Mouse (Mus musculus) liver, postnatal 0 days (tissue): ENCODE results near the gene Nmt1. TPM values are rescaled to one million over a fixed set of nuclear protein-coding genes. Genes with fewer than 3 reads are reported as not detected.

ENCODE experiments used
- ATAC-seq: fragments of 200-750 bp; cut with Nextera tagmentation; 2 replicates; pipeline ENCODE4 v1.8.0; 2017; ENCODE audit warnings: mild to moderate bottlenecking, moderate library complexity
- DNase-seq: peaks from one replicate; pipeline ENCODE4 v3.0.0-alpha.2; 2016
- H3K27ac ChIP-seq: fragments of 300-500 bp; sonication (generic); 2 replicates; pipeline ENCODE4 v1.5.1; 2014; ENCODE audit warnings: antibody characterized with exemption, moderate library complexity, mild to moderate bottlenecking, low read depth
- H3K27me3 ChIP-seq: fragments of 300-500 bp; sonication (generic); 2 replicates; pipeline ENCODE4 v1.6.1; 2014; ENCODE audit warnings: low read length, control low read depth, mixed read lengths; ENCODE audit not compliant: insufficient read depth
- H3K36me3 ChIP-seq: fragments of 300-500 bp; sonication (generic); replicated peaks from 2 replicates; pipeline ENCODE4 v1.6.1; 2014; ENCODE audit warnings: mild to moderate bottlenecking, control low read depth, low read length, moderate library complexity, mixed read lengths; ENCODE audit not compliant: insufficient read depth
- H3K4me1 ChIP-seq: fragments of 300-500 bp; sonication (generic); 2 replicates; pipeline ENCODE4 v1.6.1; 2014; ENCODE audit warnings: antibody characterized with exemption, mild to moderate bottlenecking, control low read depth; ENCODE audit not compliant: insufficient read depth
- H3K4me2 ChIP-seq: fragments of 300-500 bp; sonication (generic); 2 replicates; pipeline ENCODE4 v1.6.1; 2014; ENCODE audit warnings: low read depth, mild to moderate bottlenecking, low read length, moderate library complexity, mixed read lengths
- H3K4me3 ChIP-seq: fragments of 300-500 bp; sonication (generic); 2 replicates; pipeline ENCODE4 v1.5.1; 2014; ENCODE audit warnings: low read depth, low read length
- H3K9ac ChIP-seq: fragments of 300-500 bp; sonication (generic); replicated peaks from 2 replicates; pipeline ENCODE4 v1.6.1; 2014; ENCODE audit warnings: mild to moderate bottlenecking, moderate library complexity
- H3K9me3 ChIP-seq: fragments of 300-500 bp; sonication (generic); 2 replicates; pipeline ENCODE4 v1.6.1; 2016; ENCODE audit warnings: mild to moderate bottlenecking, control low read depth, low read length, mixed read lengths
- CTCF ChIP-seq: sonication (generic); IDR thresholded peaks from 2 replicates; pipeline ENCODE4 v1.5.1; 2016; ENCODE audit warnings: antibody characterized with exemption, low read depth
- EP300 ChIP-seq: IDR thresholded peaks from 2 replicates; pipeline ENCODE4 v1.6.1; 2016; ENCODE audit warnings: antibody characterized with exemption, low read depth, mild to moderate bottlenecking
- WGBS: fragments of 180-500 bp; shearing (Covaris S2); extraction: QIAGEN DNeasy Blood & Tissue Kit; methylation state at CpG from one replicate; pipeline ENCODE4 v1.1.7; 2014; ENCODE audit not compliant: insufficient replicate concordance; 5-methylcytosine and 5-hydroxymethylcytosine counted together
- polyA plus RNA-seq: library from polyadenylated mRNA; unstranded; fragments of >200 nt; fragmentation: Nextera tagmentation; extraction: Ambion mirVana; gene quantifications from 2 replicates; pipeline ENCODE4 v1.2.1, GENCODE M21; 2015

Gene Nmt1
- polyA plus RNA-seq, 1 experiment from 2014 or later: 37.5 TPM

DNA sequence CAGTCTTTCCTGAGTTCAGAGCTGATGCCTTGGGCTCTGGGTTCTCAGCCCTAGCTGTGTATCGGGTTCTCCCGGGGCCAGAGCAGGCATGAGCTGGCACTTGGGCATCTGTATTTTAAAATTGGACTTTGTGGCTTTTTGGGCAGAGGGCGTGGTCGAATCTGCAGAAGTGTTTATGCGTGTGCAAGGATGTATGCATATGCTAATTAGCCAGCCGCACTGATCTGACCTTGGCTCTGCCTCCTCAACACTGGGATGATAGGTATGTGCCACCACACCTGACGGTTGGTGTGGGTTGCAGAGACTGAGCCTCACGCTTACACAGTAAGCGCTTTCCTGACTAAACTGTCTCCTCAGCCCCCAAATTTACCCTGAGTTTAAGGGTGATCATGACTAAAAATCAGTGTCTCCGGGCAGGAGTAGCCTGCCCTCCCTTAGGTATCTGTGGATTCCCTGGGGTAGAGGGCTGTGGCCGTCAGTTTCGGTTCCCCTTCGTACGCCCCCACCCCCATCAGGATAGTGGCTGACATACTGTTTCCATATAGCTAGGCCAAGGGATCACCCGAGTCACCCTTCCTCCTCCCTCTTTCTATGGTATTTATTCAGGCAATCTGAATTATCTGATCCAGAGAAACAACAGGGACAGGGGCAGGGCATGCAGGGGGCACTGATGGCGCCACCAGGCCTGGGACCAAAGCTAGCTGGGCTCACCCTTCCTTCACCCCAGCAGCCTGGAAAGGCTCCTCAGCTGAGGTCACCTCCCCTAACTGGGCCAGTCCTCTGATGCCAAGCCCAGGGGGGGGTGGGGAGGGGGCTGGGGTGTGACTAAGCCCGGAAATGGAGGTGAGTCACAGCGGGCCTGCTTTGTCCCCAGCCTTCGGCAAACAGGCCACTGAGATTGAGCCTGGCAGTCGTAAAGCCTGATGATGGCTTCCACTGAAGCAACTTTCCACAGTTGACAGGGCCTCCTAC is 66.2 kb downstream of the Nmt1 start:
- no peaks in the 10 kb centered on the region for H3K27me3 ChIP-seq
- H3K4me3 ChIP-seq: no peak overlapping the region
- peak overlapping the region; percentile 29; the same call in 1 of the 2 replicates for H3K27ac ChIP-seq
- H3K9ac ChIP-seq: no peak overlapping the region
- no peaks in the 10 kb centered on the region for H3K36me3 ChIP-seq
- DNase-seq (no peak), ATAC-seq (peak; percentile 35; the same call in 1 of the 2 replicates)
- WGBS: 54% methylated on average over 20 of the region's 20 CpGs
- TF ChIP-seq EP300 (no peak), CTCF (no peak)
- H3K9me3 ChIP-seq: no peaks in the 10 kb centered on the region
- H3K4me1 ChIP-seq: peaks cover 5% of the 10 kb centered on the region; the same call in 1 of the 2 replicates
- no peak overlapping the region for H3K4me2 ChIP-seq

DNA sequence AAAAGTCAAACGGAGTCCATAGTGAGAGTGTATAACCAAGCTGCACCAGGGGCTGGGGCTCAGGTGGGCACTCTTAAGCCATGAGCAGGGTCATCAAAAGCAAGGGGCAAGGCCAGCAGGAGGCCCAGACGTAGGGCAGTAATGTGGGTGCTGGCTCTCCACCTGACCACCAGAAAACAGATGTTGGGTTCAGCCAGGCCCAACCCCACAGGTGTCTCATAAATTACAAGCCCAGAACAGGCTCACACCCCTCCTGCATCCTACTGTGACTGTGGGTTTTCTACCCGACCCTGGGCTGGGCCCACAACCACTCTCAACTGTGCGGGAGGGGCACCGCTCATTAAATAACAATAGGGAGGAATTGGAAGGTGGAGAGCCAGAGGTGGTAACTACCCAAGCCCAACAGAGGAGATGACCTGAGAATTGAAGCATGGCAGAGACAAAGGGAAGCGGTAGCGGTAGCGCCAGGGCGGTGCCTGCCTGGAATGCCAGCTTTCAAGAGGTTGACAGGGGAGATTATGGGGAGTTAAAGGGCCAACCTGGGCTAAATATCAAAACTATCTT is 67.2 kb downstream of the Nmt1 start:
- no peak for DNase-seq
- Histone ChIP-seq H3K4me3 (no peak overlapping the region), H3K9ac (no peak overlapping the region), H3K4me1 (peaks cover 5% of the 10 kb centered on the region; the same call in 1 of the 2 replicates), H3K4me2 (no peak overlapping the region), H3K36me3 (no peaks in the 10 kb centered on the region), H3K9me3 (no peaks in the 10 kb centered on the region), H3K27me3 (peaks cover under 1% of the 10 kb centered on the region), H3K27ac (no peak overlapping the region)
- WGBS: 75% methylated on average over 9 of the region's 9 CpGs
- no peak for TF ChIP-seq EP300
- no peak for TF ChIP-seq CTCF
- no peak for ATAC-seq

DNA sequence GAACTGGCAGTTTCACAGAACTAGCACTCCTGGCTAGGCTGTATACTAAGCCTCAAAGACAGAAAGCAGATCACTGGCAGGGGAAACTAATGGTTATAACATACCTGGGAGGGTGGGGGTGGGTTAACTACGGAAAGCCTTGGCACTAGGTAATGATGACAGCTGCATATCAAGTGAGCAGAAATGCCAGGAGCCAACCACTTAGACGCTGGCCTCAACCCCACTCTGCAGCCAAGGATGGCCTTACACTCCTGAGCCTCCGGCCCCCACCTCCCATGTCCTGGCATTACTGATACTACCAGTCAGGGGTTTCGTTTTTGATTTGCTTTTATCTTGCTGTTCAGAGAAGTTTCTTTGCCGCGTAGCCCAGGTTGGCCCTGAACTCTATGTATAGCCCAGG is 67.8 kb downstream of the Nmt1 start:
- H3K4me2 ChIP-seq: no peak overlapping the region
- H3K36me3 ChIP-seq: no peaks in the 10 kb centered on the region
- ATAC-seq (no peak), DNase-seq (no peak)
- WGBS: 86% methylated on average over 6 of the region's 6 CpGs
- no peak overlapping the region for H3K27ac ChIP-seq
- H3K4me1 ChIP-seq: peaks cover 5% of the 10 kb centered on the region; the same call in 1 of the 2 replicates
- no peak for TF ChIP-seq EP300
- TF ChIP-seq CTCF: no peak
- no peak overlapping the region for H3K4me3 ChIP-seq
- no peaks in the 10 kb centered on the region for H3K9me3 ChIP-seq
- H3K27me3 ChIP-seq: peaks cover 7% of the 10 kb centered on the region
- H3K9ac ChIP-seq: no peak overlapping the region

DNA sequence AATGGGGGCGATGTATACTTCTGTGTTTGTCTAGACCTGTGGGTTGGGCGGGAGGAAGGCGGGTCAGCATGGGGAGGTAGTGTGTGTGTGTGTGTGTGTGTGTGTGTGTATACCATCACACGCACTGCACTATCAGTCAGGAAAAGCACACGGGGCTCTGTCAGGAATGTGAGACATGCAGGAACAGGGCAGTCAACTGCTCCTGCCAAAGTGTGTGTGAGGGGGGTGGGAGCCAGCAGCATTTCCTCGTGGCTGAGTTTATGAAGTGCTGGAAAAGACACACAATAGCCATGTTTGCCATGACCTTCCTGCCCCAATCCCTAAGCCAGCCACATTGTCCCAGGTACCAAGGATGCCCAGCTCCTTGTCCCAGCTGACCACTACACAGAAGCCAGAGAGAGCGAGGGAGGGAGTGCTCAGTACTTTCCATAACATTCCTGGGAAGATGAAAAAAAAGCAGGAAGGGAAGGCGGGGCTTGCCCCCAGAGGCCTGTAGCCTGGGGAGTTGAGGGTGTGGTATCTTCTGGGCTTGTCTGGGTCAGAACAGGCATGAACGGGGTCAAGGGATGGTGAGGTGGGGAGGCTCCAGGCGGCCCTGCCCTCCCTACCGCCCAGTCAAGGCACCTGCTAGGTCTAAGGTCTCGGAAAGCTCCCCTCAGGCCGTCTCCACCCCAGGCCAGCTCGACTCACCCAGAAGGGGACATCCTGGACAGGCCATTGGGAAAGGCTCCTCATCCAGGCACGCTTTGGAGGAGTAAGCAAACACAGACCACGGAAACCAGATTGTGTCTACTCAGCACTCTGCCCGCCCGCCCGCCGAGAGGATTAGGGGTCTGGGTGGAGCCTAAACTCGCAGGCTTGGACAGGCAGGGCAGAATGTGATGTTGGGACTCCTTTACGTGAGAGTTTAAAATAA is 69.2 kb downstream of the Nmt1 start:
- DNase-seq: peak; percentile 15
- Histone ChIP-seq H3K36me3 (no peaks in the 10 kb centered on the region), H3K4me3 (no peak overlapping the region), H3K9me3 (no peaks in the 10 kb centered on the region), H3K4me2 (no peak overlapping the region), H3K27me3 (peaks cover 20% of the 10 kb centered on the region), H3K4me1 (peaks cover 19% of the 10 kb centered on the region), H3K9ac (no peak overlapping the region), H3K27ac (no peak overlapping the region)
- 38% methylated on average over 22 of the region's 22 CpGs for WGBS
- ATAC-seq: no peak
- TF ChIP-seq CTCF (no peak), EP300 (no peak)

DNA sequence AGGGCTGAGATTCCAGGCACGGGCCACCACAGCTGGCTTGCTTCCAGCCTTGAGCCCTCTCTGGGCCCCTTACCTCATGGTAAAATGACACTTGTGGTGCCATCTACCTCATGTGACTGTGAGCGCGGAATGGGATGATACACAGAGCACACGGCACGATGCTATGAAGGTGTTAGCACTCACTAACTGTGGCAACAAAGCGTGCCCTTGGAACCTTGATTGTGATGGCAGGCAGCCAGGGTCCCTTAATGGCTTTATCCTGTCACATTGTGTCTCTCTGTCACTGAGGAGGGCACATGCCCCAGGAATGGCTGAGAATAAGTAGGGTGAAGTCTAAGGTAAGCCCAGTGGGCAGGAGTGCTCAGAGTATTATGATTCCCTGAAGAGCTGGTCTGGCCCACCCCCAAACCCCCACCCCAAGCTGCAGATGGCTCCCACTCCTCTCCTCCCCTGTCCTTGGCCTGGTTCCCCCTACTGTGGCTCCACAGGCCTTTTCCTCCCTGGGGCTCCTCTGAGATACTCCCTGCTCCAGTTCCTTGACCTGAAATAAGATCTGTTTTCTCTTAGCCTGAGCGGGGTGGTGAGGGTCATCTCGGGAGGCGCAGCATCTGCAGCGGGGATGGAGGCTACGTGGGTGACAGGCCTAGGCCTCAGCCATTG is 70.7 kb downstream of the Nmt1 start:
- H3K4me3 ChIP-seq: no peak overlapping the region
- H3K36me3 ChIP-seq: no peaks in the 10 kb centered on the region
- ATAC-seq (no peak), DNase-seq (no peak)
- no peak overlapping the region for H3K9ac ChIP-seq
- H3K27me3 ChIP-seq: peaks cover 20% of the 10 kb centered on the region
- H3K4me1 ChIP-seq: peaks cover 28% of the 10 kb centered on the region
- TF ChIP-seq CTCF (no peak), EP300 (no peak)
- H3K27ac ChIP-seq: no peak overlapping the region
- H3K9me3 ChIP-seq: no peaks in the 10 kb centered on the region
- WGBS: 73% methylated on average over 11 of the region's 11 CpGs
- H3K4me2 ChIP-seq: no peak overlapping the region
